Mouse (Mus musculus) frontal cortex, postnatal 36 days (tissue): ENCODE data around the gene Gon7.

Source experiments
- DNase-seq, 2 experiments: peaks; one replicate each; pipeline ENCODE4 v3.0.0; 2022; ENCODE audit warnings: low spot score in 2 of 2

The Gon7 gene

GRCm38 (mm10) chr12:102757689-102758402 is at the start of gene Gon7, which contains the start of the genes Gm28051 and Ubr7:
Gene Gon7, minus strand, starts transcription at chr12:102757803.
Gene Gm28051, minus strand, starts transcription at chr12:102757765.
Gene Ubr7, plus strand, starts transcription at chr12:102757967.
- DNase-seq, result peak; percentile 96 to 98

GRCm38 (mm10) chr12:102799528-102799927 is 41.9 kb upstream of the Gon7 start:
- DNase-seq, result no peak

GRCm38 (mm10) chr12:102787927-102788326 is 30.3 kb upstream of the Gon7 start:
- no peak for DNase-seq

GRCm38 (mm10) chr12:102785593-102785985 is 28.0 kb upstream of the Gon7 start:
- no peak for DNase-seq

GRCm38 (mm10) chr12:102784899-102785592 is 27.4 kb upstream of the Gon7 start:
- no peak for DNase-seq

GRCm38 (mm10) chr12:102782841-102783240 is 25.2 kb upstream of the Gon7 start:
- DNase-seq, result no peak

- no peak for DNase-seq
Measured at GRCm38 (mm10) chr12:102779452-102779851, 21.8 kb upstream of the Gon7 start.

- no peak for DNase-seq
Measured at GRCm38 (mm10) chr12:102778151-102778550, 20.5 kb upstream of the Gon7 start.

GRCm38 (mm10) chr12:102776035-102776434 is 18.4 kb upstream of the Gon7 start:
- no peak for DNase-seq

GRCm38 (mm10) chr12:102772676-102773075 is 15.1 kb upstream of the Gon7 start:
- no peak for DNase-seq

GRCm38 (mm10) chr12:102771601-102772000 is 14.0 kb upstream of the Gon7 start:
- DNase-seq, result no peak

- no peak for DNase-seq
Measured at GRCm38 (mm10) chr12:102769000-102769399, 11.4 kb upstream of the Gon7 start.

- DNase-seq, result no peak
Measured at GRCm38 (mm10) chr12:102763696-102764095, 6.1 kb upstream of the Gon7 start.

- no peak for DNase-seq
Measured at GRCm38 (mm10) chr12:102761668-102762067, 4.1 kb upstream of the Gon7 start.

GRCm38 (mm10) chr12:102758936-102759335 is 1.3 kb upstream of the Gon7 start:
- no peak for DNase-seq

GRCm38 (mm10) chr12:102758403-102758756 is 777 bp upstream of the Gon7 start, which contains the start of gene Gm20604:
Gene Gm20604, minus strand, starts transcription at chr12:102758672.
- DNase-seq, result no peak

GRCm38 (mm10) chr12:102757055-102757688 is 431 bp downstream of the Gon7 start:
- no peak for DNase-seq

- DNase-seq, result no peak
Measured at GRCm38 (mm10) chr12:102756304-102756703, 1.3 kb downstream of the Gon7 start.

- no peak for DNase-seq
Measured at GRCm38 (mm10) chr12:102748256-102748655, 9.3 kb downstream of the Gon7 start.

GRCm38 (mm10) chr12:102744839-102745238 is 12.8 kb downstream of the Gon7 start:
- DNase-seq, result no peak

- peak; percentile 89 to 93 for DNase-seq
Measured at GRCm38 (mm10) chr12:102743589-102744574, 13.7 kb downstream of the Gon7 start, which contains the start of the genes Moap1 and Tmem251. Gene Moap1, minus strand, starts transcription at chr12:102743661. Gene Tmem251, plus strand, starts transcription at chr12:102743762.
